Mouse (Mus musculus) midbrain, embryonic 13.5 days (tissue): ENCODE data around the gene Map4k4. TPM values are rescaled to one million over a fixed set of nuclear protein-coding genes. Genes with fewer than 3 reads are reported as not detected.

ENCODE experiments used
- ATAC-seq: fragments of 200-750 bp; cut with Nextera tagmentation; 2 replicates; pipeline ENCODE4 v1.8.0; 2017; ENCODE audit warnings: mild to moderate bottlenecking, moderate TSS enrichment, moderate library complexity
- H3K27ac ChIP-seq: fragments of 300-500 bp; sonication (generic); 2 replicates; pipeline ENCODE4 v1.5.1; 2015; ENCODE audit warnings: inconsistent platforms, mild to moderate bottlenecking, moderate library complexity
- H3K27me3 ChIP-seq: fragments of 300-500 bp; sonication (generic); 2 replicates; pipeline ENCODE4 v1.6.1; 2015; ENCODE audit warnings: mild to moderate bottlenecking, inconsistent platforms
- H3K36me3 ChIP-seq: fragments of 300-500 bp; sonication (generic); 2 replicates; pipeline ENCODE4 v1.6.1; 2015; ENCODE audit warnings: mild to moderate bottlenecking, inconsistent platforms
- H3K4me1 ChIP-seq: fragments of 300-500 bp; sonication (generic); replicated peaks from 2 replicates; pipeline ENCODE4 v1.6.1; 2015; ENCODE audit warnings: inconsistent platforms
- H3K4me2 ChIP-seq: fragments of 300-500 bp; sonication (generic); replicated peaks from 2 replicates; pipeline ENCODE4 v1.6.1; 2015; ENCODE audit warnings: moderate library complexity, mild to moderate bottlenecking, inconsistent platforms
- H3K4me3 ChIP-seq: fragments of 300-500 bp; sonication (generic); replicated peaks from 2 replicates; pipeline ENCODE4 v1.5.1; 2015; ENCODE audit warnings: mild to moderate bottlenecking, inconsistent platforms
- H3K9ac ChIP-seq: fragments of 300-500 bp; sonication (generic); replicated peaks from 2 replicates; pipeline ENCODE4 v1.6.1; 2015; ENCODE audit warnings: mild to moderate bottlenecking, inconsistent platforms
- H3K9me3 ChIP-seq: fragments of 300-500 bp; sonication (generic); 2 replicates; pipeline ENCODE4 v1.6.1; 2016; ENCODE audit warnings: mild to moderate bottlenecking, inconsistent platforms
- whole genome bisulfite sequencing: fragments of 180-500 bp; shearing (Covaris S2); methylation state at CpG from one replicate; pipeline ENCODE4 v1.1.7; 2015; 5-methylcytosine and 5-hydroxymethylcytosine counted together
- polyA plus RNA-seq: library from polyadenylated mRNA; unstranded; fragments of >200 nt; fragmentation: Nextera tagmentation; extraction: Ambion mirVana; gene quantifications from 2 replicates; pipeline ENCODE4 v1.2.1, GENCODE M21; 2015

The Map4k4 gene
- polyA plus RNA-seq, 1 experiment from 2014 or later, result 58.2 TPM

- H3K9me3 ChIP-seq, result no peaks in the 10 kb centered on the region
- H3K36me3 ChIP-seq, result peaks cover 14% of the 10 kb centered on the region
- H3K4me3 ChIP-seq, result no peak overlapping the region
- H3K4me2 ChIP-seq, result no peak overlapping the region
- no peak overlapping the region for H3K9ac ChIP-seq
- no peak overlapping the region for H3K27ac ChIP-seq
- H3K4me1 ChIP-seq, result peaks cover 81% of the 10 kb centered on the region
- no peaks in the 10 kb centered on the region for H3K27me3 ChIP-seq
- WGBS, result 58% methylated on average over 8 of the region's 8 CpGs
- ATAC-seq, result no peak
These were observed 22.0 kb downstream of the Map4k4 start for GRCm38 (mm10) chr1:39922714-39923113.

- H3K4me3 ChIP-seq, result no peak overlapping the region
- no peak overlapping the region for H3K9ac ChIP-seq
- WGBS, result 30% methylated on average over 15 of the region's 15 CpGs
- H3K4me2 ChIP-seq, result 0 out of 2 replicates have a peak overlapping the region, but pooled peaks have one; percentile 10
- no peaks in the 10 kb centered on the region for H3K9me3 ChIP-seq
- H3K4me1 ChIP-seq, result peaks cover 78% of the 10 kb centered on the region
- no peaks in the 10 kb centered on the region for H3K27me3 ChIP-seq
- H3K27ac ChIP-seq, result no peak overlapping the region
- peaks cover 14% of the 10 kb centered on the region for H3K36me3 ChIP-seq
- ATAC-seq, result 0 out of 2 replicates have a peak, but pooled peaks have one; percentile 32
These were observed 23.0 kb downstream of the Map4k4 start for GRCm38 (mm10) chr1:39923395-39924337.

- H3K4me1 ChIP-seq, result peaks cover 92% of the 10 kb centered on the region
- H3K4me3 ChIP-seq, result no peak overlapping the region
- no peak overlapping the region for H3K4me2 ChIP-seq
- no peak for ATAC-seq
- H3K36me3 ChIP-seq, result peaks cover 12% of the 10 kb centered on the region; the same call in 1 of the 2 replicates
- H3K27ac ChIP-seq, result no peak overlapping the region
- WGBS, result 61% methylated on average over 7 of the region's 7 CpGs
- no peak overlapping the region for H3K9ac ChIP-seq
- H3K27me3 ChIP-seq, result no peaks in the 10 kb centered on the region
- no peaks in the 10 kb centered on the region for H3K9me3 ChIP-seq
These were observed 30.3 kb downstream of the Map4k4 start for GRCm38 (mm10) chr1:39931055-39931454.

- no peak overlapping the region for H3K4me3 ChIP-seq
- H3K36me3 ChIP-seq, result peaks cover 12% of the 10 kb centered on the region; the same call in 1 of the 2 replicates
- no peak for ATAC-seq
- H3K4me1 ChIP-seq, result peaks cover 95% of the 10 kb centered on the region
- H3K27me3 ChIP-seq, result no peaks in the 10 kb centered on the region
- 53% methylated on average over 9 of the region's 9 CpGs for WGBS
- no peak overlapping the region for H3K27ac ChIP-seq
- H3K4me2 ChIP-seq, result no peak overlapping the region
- no peaks in the 10 kb centered on the region for H3K9me3 ChIP-seq
- no peak overlapping the region for H3K9ac ChIP-seq
These were observed 31.6 kb downstream of the Map4k4 start for GRCm38 (mm10) chr1:39932216-39932739.

- ATAC-seq, result no peak
- 49% methylated on average over 10 of the region's 10 CpGs for WGBS
These were observed 32.2 kb downstream of the Map4k4 start for GRCm38 (mm10) chr1:39932922-39933321.

GRCm38 (mm10) chr1:39934954-39935353, 34.2 kb downstream of the Map4k4 start:
- Histone ChIP-seq H3K4me3 (no peak overlapping the region), H3K4me1 (peaks cover 97% of the 10 kb centered on the region), H3K36me3 (peaks cover 12% of the 10 kb centered on the region; the same call in 1 of the 2 replicates), H3K4me2 (peak overlapping the region; percentile 49; the same call in 1 of the 2 replicates), H3K9me3 (no peaks in the 10 kb centered on the region), H3K9ac (no peak overlapping the region), H3K27ac (no peak overlapping the region), H3K27me3 (no peaks in the 10 kb centered on the region)
- WGBS, result 23% methylated on average over 8 of the region's 8 CpGs
- no peak for ATAC-seq

More at GRCm38 (mm10) chr1:39932922-39933321, 32.2 kb downstream of the Map4k4 start:
- H3K9me3 ChIP-seq, result no peaks in the 10 kb centered on the region
- no peak overlapping the region for H3K4me3 ChIP-seq
- H3K9ac ChIP-seq, result no peak overlapping the region
- H3K36me3 ChIP-seq, result peaks cover 12% of the 10 kb centered on the region; the same call in 1 of the 2 replicates
- H3K27ac ChIP-seq, result peak overlapping the region; percentile 8; the same call in 1 of the 2 replicates
- H3K4me1 ChIP-seq, result peaks cover 96% of the 10 kb centered on the region
- no peaks in the 10 kb centered on the region for H3K27me3 ChIP-seq
- H3K4me2 ChIP-seq, result no peak overlapping the region

GRCm38 (mm10) chr1:39935616-39936015, 34.9 kb downstream of the Map4k4 start:
- H3K27me3 ChIP-seq, result no peaks in the 10 kb centered on the region
- no peak overlapping the region for H3K27ac ChIP-seq
- peak overlapping the region; percentile 20; the same call in 1 of the 2 replicates for H3K4me3 ChIP-seq
- WGBS, result 0% methylated on average over 10 of the region's 10 CpGs
- H3K36me3 ChIP-seq, result peaks cover 12% of the 10 kb centered on the region; the same call in 1 of the 2 replicates
- ATAC-seq, result no peak
- peak overlapping the region; percentile 14; the same call in 1 of the 2 replicates for H3K9ac ChIP-seq
- H3K9me3 ChIP-seq, result no peaks in the 10 kb centered on the region
- H3K4me1 ChIP-seq, result peaks cover 97% of the 10 kb centered on the region
- peak overlapping the region; percentile 49 for H3K4me2 ChIP-seq

- Histone ChIP-seq H3K4me2 (peak overlapping the region; percentile 49), H3K9me3 (no peaks in the 10 kb centered on the region), H3K27ac (peak overlapping the region; percentile 58), H3K27me3 (no peaks in the 10 kb centered on the region), H3K9ac (no peak overlapping the region), H3K4me3 (peak overlapping the region; percentile 30), H3K36me3 (0 out of 2 replicates have a peak, but pooled peaks cover 7% of the 10 kb centered on the region), H3K4me1 (peaks cover 97% of the 10 kb centered on the region)
- WGBS, result 2% methylated on average over 13 of the region's 13 CpGs
- ATAC-seq, result peak; percentile 59; the same call in 1 of the 2 replicates
These were observed 35.7 kb downstream of the Map4k4 start for GRCm38 (mm10) chr1:39936332-39936802.

GRCm38 (mm10) chr1:39936934-39937333, 36.2 kb downstream of the Map4k4 start:
- Histone ChIP-seq H3K27ac (no peak overlapping the region), H3K27me3 (no peaks in the 10 kb centered on the region), H3K4me3 (no peak overlapping the region), H3K4me2 (peak overlapping the region; percentile 49; the same call in 1 of the 2 replicates), H3K4me1 (peaks cover 97% of the 10 kb centered on the region), H3K9ac (no peak overlapping the region; the same call in 1 of the 2 replicates), H3K9me3 (no peaks in the 10 kb centered on the region), H3K36me3 (0 out of 2 replicates have a peak, but pooled peaks cover 7% of the 10 kb centered on the region)
- no peak for ATAC-seq
- WGBS, result 74% methylated on average over 2 of the region's 2 CpGs

GRCm38 (mm10) chr1:39937609-39938008, 36.9 kb downstream of the Map4k4 start:
- Histone ChIP-seq H3K27ac (no peak overlapping the region), H3K9ac (no peak overlapping the region; the same call in 1 of the 2 replicates), H3K4me1 (peaks cover 97% of the 10 kb centered on the region), H3K36me3 (0 out of 2 replicates have a peak, but pooled peaks cover 7% of the 10 kb centered on the region), H3K4me3 (no peak overlapping the region), H3K9me3 (no peaks in the 10 kb centered on the region), H3K4me2 (no peak overlapping the region), H3K27me3 (no peaks in the 10 kb centered on the region)
- 38% methylated on average over 4 of the region's 4 CpGs for WGBS
- no peak for ATAC-seq

GRCm38 (mm10) chr1:39939401-39939800, 38.7 kb downstream of the Map4k4 start:
- H3K4me1 ChIP-seq, result peaks cover 97% of the 10 kb centered on the region
- 87% methylated on average over 12 of the region's 12 CpGs for WGBS
- no peaks in the 10 kb centered on the region for H3K36me3 ChIP-seq
- H3K27ac ChIP-seq, result peak overlapping the region; percentile 41; the same call in 1 of the 2 replicates
- ATAC-seq, result no peak
- H3K9me3 ChIP-seq, result no peaks in the 10 kb centered on the region
- no peaks in the 10 kb centered on the region for H3K27me3 ChIP-seq
- H3K4me3 ChIP-seq, result no peak overlapping the region
- 0 out of 2 replicates have a peak overlapping the region, but pooled peaks have one; percentile 17 for H3K9ac ChIP-seq
- no peak overlapping the region for H3K4me2 ChIP-seq
